Mouse (Mus musculus) Muller cell, postnatal 12 days (primary cell): ENCODE results near the gene Ctsg.
"Not testable (repeated sequence)": the region's sequence is repeated elsewhere in the genome, so short reads cannot be mapped to it uniquely, and the experiment has no call there.

Experiments used
- DNase-seq: peaks from one replicate; pipeline ENCODE4 v3.0.0-alpha.2; 2015; ENCODE audit errors: inconsistent ontology term

The Ctsg gene

DNA sequence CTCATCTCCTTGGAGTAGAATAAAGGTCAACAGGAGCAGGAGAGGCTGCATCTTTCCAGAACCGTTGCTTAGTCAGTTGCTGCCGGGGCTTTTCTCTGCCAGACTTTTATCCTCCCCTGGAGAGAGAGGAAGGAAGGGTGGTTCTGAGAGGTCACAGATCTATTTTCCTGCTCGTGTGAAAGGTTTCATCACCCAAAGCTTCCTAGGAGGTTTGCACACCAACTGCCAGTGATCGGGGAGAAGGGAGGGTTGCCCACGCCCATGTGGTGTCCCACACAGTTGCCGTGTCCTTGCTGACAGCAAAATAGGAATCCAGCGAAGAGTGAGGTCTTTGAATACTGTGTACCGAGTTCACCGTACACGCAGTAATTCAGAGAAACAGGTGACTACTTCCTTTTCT is at the start of gene Ctsg:
TSS of gene Ctsg (minus strand) at position 189 of the 400 bp plus-strand sequence.
- DNase-seq = no peak

DNA sequence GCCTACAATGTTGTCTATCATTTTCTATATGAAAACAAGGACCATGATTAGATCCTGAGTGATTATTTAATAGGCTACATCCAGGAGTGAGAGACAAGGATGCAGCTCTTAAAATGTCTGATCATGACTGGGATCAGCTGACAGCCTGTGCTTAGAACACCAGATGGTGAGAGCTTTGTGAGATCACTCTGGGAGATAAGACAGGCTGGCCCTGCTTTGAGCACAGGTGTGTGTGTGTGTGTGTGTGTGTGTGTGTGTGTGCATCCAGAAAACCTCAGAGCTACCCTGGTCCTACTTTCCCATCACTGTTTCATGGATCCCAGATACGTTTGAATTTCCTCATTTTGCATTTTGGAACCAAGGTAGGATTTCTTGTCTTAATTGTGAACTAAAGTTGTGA is 31.3 kb upstream of the Ctsg start:
- DNase-seq = not testable (repeated sequence)

DNA sequence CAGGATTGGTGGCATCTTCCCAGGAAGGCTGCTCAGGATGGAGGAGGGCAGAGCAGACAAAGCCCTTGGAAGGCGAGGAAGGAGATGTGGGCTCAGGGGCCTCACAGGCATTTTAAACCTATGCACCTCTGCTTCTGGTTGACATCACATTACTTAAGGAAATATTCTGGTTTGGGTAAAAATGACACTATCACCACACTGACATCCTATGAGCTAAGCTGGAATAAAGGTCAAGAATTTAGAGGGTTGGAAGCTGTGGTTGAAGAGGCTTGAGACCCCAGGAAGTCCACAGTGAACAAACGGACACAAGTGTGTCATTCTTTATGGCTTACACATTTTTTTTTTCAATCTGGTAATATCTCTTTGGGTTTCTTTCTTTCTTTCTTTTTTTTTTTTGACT is 30.1 kb upstream of the Ctsg start, which contains the start of gene Gzmd:
TSS of gene Gzmd (minus strand) at position 101 of the 400 bp plus-strand sequence.
- DNase-seq = not testable (repeated sequence)

DNA sequence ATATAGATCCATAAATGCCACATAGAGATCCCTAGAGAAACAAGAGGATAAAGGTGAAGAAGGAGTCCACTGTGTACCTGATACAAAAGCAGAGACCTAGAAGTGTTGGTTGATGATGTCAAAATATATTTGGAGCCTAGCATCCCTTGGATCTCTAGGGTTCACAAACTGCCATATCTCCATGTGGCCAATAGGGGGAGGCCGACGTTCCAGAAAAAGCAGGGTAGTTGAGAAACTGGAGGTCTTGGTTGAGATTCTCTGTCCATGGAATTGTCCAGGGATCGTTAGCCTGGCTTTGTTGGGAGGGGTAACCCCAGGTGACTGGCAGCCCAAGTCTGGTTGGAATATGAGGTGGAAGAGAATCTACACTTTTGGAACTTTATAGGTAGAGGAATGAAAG is 26.0 kb upstream of the Ctsg start:
- no peak for DNase-seq

DNA sequence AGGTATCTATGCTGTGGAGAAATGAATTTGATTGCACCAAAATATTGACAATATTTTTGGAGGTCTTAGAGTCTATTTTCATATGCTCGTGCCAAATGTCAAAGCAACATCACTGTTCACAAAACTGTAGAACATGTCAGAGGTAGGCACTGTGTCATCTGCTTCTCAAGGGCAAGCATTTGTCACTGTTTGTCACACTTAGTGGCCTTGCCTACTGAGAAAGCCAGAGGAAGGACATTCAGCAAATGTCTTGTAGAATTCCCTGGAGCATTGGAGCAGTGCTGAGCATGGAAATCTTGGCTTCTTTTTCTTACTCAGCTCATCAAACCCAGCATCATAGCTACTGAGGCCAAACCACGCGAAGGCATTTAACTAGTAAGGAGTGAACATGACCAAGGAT is 21.1 kb upstream of the Ctsg start:
- DNase-seq = no peak

DNA sequence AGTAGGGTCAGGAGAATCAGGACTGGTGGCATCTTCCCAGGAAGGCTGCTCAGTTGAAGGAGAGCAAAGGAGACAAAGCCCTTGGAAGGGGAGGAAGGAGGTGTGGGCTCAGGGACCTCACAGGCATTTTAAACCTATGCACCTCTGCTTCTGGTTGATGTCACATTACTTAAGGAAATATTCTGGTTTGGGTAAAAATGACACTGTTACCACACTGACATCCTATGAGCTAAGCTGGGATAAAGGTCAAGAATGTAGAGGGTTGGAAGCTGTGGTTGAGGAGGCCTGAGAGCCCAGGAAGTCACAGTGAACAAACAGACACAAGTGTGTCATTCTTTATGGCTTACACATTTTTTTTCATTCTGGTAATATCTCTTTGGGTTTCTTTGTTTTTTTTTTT is 18.2 kb upstream of the Ctsg start, which contains the start of gene Gzme:
TSS of gene Gzme (minus strand) at position 101 of the 400 bp plus-strand sequence.
- no peak for DNase-seq

DNA sequence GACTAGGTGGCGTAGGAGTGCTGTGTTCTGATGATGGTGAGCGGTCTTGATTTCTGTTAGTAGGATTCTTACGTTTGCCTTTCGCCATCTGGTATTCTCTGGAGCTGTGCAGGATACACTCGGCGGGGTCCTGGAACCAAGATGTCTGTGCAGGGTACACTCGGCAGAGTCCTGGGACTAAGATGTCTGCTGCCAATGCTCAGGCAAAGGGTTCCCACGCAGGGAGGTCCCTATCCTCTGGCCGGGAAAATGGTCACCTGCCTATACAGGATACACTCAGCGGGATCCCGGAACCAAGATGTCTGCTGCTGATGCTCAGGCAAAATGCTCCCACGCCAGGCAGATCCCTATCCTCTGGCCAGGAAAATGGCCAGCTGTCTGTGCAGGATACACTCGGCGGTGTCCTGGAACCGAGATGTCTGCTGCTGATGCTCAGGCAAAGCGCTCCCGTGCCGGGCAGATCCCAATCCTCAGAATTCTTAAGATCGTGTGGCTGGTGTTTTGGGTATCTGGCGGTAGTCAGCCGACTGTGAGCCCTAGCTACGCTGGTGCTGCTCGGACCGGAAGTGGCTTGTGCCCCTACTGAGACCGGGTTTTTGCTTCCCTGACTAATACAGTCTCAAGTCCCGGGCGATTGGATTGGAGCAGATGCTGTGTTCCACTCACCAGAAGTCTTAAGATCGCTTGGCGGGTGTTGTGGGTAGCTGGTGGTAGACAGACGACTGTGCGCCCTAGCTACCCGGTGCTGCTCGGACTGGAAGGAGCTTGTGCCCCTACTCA is 13.3 kb upstream of the Ctsg start:
- not testable (repeated sequence) for DNase-seq

DNA sequence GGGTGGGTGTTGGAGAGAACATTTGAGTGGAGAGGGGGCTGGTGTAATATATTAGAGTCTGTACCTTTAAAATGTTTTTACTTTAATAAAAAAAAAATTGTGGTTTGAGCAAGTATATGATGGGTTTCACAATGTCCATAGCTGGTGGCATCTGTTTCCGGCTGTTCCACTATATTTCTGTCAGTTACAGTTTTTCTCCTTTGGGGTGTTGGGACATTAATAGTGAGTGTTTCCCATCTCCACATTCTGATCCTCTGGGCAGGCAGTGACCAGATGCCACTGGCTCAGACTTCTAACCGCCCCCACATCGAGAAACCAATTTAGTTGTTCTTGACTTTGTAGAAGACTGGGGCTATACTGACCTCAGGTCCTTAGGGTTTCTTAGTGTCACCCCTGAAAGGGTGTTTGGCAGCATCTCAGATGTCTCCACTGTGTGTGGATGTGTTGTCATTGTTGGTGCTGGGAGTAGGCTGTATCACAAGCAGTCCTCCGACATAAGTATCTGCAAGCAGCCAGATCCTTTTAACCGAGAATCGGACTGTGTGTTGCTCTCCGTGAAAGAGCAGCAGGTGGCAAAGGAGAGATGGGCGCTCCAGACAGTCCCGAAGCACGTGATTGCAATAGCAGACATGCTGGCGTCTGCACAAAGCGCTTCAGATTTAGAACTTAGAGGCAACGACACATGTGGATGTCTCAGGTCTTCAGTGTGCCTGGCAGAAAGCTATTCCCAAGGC is 3.2 kb upstream of the Ctsg start:
- DNase-seq = no peak

DNA sequence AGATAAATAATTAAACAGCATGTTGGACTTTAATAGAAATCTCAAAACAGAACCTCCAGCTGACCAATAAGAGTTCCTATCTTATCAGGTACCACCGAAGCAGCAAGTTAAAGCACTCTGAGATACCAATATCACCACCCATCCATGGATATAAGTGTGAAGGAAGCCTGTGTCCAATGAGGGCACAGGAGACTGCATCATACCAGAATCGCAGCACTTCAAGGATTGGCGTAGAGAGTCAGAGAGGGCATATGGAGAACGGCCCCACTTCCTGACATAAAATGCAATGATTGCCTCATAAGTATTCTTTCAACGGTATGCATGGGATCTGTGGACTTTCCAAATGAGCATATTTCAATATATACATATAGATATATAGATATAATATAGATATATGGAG is 2.6 kb upstream of the Ctsg start:
- no peak for DNase-seq

DNA sequence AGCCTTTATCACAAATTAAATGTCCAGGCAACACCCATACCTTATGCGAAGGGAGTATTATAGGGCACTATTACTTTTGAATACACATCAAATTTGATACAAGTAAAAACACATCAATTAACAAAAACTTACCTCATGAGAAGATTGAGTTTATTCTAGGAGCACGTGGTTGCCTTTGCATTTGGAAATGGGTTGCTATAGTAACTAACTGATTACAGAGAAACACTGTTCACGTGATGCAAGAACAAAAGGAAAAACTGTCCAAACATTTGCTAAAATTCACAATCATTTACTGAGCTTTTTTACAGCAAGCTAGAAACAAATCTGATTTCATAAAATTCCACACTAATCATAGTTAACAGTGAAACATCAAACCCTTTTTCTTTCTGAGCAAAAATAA is 1.1 kb upstream of the Ctsg start:
- no peak for DNase-seq

DNA sequence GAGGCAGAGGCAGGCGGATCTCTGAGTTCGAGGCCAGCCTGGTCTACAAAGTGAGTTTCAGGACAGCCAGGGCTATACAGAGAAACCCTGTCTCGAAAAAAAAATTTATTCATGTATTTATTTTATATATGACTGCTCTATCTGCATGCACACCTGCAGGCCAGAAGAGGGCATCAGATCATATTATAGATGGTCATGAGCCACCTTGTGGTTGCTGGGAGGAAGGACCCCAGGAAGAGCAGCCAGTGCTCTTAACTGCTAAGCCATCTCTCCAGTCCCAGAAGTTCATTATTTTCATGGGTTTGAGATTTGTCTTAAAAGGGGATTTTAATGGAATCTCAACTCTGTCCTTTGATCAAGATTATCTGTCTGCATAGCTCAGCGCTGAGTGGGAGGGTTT is 3.4 kb downstream of the Ctsg start:
- peak; percentile 12 for DNase-seq

DNA sequence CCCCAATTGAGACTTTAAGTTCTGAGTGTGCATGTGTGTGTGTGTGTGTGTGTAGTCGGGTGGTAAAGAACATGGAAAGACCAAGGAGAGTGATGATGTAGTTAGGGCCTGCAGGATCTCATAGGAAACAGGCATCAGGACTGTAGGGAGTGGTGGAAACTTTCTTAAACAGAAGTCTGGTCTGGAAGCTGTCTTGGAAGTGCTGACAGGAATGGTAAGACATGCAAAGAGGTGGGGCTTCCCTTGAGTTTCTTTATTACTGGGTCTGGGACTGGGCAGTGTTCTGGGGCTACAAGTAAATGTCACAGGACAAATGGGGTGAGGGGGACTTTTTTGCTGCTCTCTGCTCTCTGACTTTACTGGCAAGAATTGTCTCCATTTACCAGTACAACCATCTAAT is 4.8 kb downstream of the Ctsg start:
- no peak for DNase-seq

DNA sequence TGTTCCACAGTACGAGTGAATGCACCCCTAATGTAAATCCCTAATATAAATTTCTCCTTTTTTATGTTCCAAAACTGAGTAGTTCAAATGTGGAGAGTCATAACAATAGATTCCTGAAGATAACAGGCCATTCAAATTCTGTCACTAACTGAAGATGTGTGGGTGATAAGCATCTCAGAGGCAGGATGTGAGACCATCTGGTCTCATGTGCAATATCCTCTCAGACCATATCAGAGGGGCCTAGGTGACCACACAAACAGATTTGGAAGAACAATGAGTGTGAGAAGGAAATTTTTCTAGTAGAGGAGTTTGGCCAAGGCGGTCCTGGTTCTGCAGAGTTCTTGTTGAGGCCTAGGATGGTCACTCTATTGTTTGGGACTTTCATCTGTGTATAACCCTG is 9.0 kb downstream of the Ctsg start:
- no peak for DNase-seq

DNA sequence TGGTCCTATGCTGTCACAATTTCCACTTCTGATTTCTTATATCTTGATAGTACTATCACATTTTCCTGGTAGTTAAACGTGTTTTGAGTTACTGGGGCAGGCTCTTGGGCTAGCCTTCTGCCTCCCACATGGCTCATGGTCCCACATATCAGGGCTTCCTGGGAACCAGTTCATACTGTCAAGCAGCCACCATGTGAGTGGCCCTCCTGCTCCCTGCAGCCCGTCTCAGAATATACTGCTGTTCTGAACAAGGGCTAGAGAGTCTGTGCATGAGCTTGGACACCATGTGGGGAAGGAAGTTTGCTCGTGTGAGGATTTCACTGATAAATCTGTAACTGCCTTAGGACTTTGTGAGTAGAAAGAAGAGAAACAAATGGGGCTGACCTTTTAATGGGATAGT is 15.7 kb downstream of the Ctsg start:
- no peak for DNase-seq

DNA sequence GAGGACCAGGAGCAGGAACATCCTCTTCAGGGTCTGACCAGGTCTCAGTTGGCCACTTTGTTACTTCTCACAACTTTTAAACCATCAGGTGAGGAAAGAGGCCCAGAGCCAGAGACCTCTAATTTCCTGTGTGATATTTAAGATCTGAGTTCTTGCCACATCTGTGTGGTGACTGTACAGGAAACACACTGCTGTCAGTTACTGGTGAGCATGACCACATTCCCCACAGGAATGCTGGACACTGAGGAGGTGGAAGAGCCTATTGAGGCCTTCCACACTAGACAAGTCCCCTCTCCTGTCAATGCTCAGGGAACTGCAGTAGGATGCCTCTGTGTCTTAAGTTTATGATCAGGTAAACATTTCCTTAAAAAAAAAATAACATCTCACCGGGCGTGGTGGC is 17.2 kb downstream of the Ctsg start, which contains the start of gene Mcpt8:
TSS of gene Mcpt8 (minus strand) at position 107 of the 400 bp plus-strand sequence.
- no peak for DNase-seq

DNA sequence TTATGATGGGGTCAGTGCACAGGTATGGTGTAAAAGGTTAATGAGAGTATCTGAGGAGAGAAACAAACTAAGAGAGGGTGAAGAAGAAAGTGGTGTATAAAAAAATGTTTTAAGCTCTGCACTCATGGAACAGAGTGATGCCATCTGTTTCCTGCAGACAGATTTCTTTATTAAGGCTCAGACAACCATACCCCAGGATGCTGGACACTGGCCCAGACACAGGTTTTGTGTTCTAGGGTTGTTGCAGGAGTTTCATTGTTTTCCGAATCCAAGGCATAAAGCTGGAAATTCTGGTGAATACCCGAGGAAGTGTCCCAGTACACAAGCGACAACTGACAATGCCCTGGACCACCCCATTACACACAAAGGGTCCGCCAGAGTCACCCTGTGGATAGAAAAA is 20.4 kb downstream of the Ctsg start:
- DNase-seq = no peak

DNA sequence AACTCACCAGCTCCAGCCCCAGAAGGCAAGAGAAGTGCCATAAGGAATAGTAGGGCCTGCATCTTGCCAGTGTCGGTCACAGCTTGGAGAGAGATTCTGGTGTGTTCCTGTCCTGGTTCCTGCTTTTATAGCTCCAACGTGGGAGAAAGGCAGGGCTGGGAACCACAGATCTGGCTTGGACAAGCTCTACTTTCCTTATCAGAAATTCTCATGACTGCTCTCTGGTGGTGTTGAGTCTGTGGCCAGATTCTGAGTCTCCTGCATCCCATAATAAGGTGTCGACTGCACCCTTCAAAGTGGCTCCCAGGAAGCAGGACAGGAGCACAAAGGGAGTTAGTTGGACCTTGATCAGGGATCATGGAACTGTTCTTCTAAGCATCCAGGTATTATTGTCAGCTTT is 40.2 kb downstream of the Ctsg start, which contains the start of gene Mcpt4:
TSS of gene Mcpt4 (minus strand) at position 101 of the 400 bp plus-strand sequence.
- not testable (repeated sequence) for DNase-seq

DNA sequence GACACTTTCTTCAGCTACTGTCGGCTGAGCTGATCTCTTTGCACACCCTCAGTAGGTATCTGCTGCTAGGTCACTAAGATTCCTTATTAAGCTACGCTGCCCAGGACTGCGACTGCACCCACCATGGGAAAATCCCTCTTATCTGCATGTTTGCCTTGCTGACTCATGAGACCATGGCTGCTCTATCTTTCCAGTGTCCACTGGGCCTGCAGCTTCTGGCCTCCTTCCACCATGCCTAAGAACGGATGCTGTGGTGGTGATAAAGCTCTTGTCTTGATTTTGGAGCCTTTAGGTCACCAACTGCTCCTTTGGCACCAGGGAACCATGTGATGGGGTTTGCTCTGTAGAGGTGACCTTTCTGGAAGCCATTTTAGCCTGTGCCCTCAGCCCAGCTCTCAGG is 44.7 kb downstream of the Ctsg start:
- DNase-seq = no peak

DNA sequence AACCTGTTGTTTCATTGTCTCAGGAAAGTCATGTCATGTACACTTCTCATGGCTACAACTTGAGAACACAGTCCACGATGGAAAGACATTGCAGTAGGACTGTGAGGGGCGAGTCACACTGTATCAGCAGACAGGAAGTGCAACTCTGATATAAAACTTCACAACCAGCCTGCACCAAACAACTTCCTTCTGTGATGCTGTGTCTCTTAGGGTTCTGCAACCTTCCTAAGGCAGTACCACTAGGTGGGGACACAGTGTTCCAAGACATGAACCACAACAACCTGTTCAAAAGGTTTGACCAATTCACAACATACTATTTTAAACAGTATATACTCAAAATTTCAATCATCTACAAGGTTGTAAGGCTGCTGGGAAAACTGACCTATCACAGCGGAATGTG is 47.0 kb downstream of the Ctsg start:
- no peak for DNase-seq
